Mouse (Mus musculus) adrenal gland, postnatal 36 days (tissue): ENCODE results near the gene Bach1. TPM values are rescaled to one million over a fixed set of nuclear protein-coding genes. Genes with fewer than 3 reads are reported as not detected.
A peak's percentile ranks its signal among the peaks of the same experiment; 100 is the strongest.

Experiments used
- DNase-seq, 2 experiments: peaks; one replicate each; pipeline ENCODE4 v3.0.0; 2021; ENCODE audit warnings: mixed read lengths in 1 of 2
- total RNA-seq, 2 experiments: library from RNA; stranded (reverse); gene quantifications; 2 replicates each; pipeline ENCODE4 v1.2.3; 2021

Gene Bach1
- total RNA-seq, 2 experiments from 2014 or later, result 18.6 to 31.2 TPM

GRCm38 (mm10) chr16:87741034-87741715 is 42.4 kb downstream of the Bach1 start:
- DNase-seq, result no peak

GRCm38 (mm10) chr16:87743661-87744060 is 44.9 kb downstream of the Bach1 start:
- no peak for DNase-seq

- no peak for DNase-seq
Measured at GRCm38 (mm10) chr16:87744338-87744737, 45.6 kb downstream of the Bach1 start.

- DNase-seq, result peak; percentile 49 to 57
Measured at GRCm38 (mm10) chr16:87745192-87745945, 46.6 kb downstream of the Bach1 start.

GRCm38 (mm10) chr16:87746728-87747127 is 48.0 kb downstream of the Bach1 start:
- DNase-seq, result peak; percentile 84

GRCm38 (mm10) chr16:87751243-87751642 is 52.5 kb downstream of the Bach1 start:
- no peak for DNase-seq

GRCm38 (mm10) chr16:87752482-87752881 is 53.7 kb downstream of the Bach1 start:
- DNase-seq, result peak in 1 of 2 experiments; percentile 3

GRCm38 (mm10) chr16:87754858-87755257 is 56.1 kb downstream of the Bach1 start:
- DNase-seq, result peak; percentile 80 to 84

- no peak for DNase-seq
Measured at GRCm38 (mm10) chr16:87755915-87756314, 57.2 kb downstream of the Bach1 start.

- DNase-seq, result no peak
Measured at GRCm38 (mm10) chr16:87758016-87758415, 59.3 kb downstream of the Bach1 start.

GRCm38 (mm10) chr16:87764668-87765109 is 65.9 kb downstream of the Bach1 start:
- no peak for DNase-seq

GRCm38 (mm10) chr16:87765984-87766383 is 67.2 kb downstream of the Bach1 start:
- peak; percentile 33 to 39 for DNase-seq

GRCm38 (mm10) chr16:87770576-87770975 is 71.8 kb downstream of the Bach1 start:
- DNase-seq, result no peak

- no peak for DNase-seq
Measured at GRCm38 (mm10) chr16:87771926-87772325, 73.2 kb downstream of the Bach1 start.

- DNase-seq, result peak; percentile 40 to 52
Measured at GRCm38 (mm10) chr16:87774398-87774797, 75.7 kb downstream of the Bach1 start.

- DNase-seq, result no peak
Measured at GRCm38 (mm10) chr16:87777373-87777772, 78.6 kb downstream of the Bach1 start.

GRCm38 (mm10) chr16:87781637-87782036 is 82.9 kb downstream of the Bach1 start:
- DNase-seq, result no peak

Other genes with a start within 250 kb of the Bach1 start
- gene Usp16, start 244.2 kb upstream of the Bach1 start, total RNA-seq, result 10 to 100 TPM; 78.0 to 78.3 TPM
- gene Cct8, start 203.1 kb upstream of the Bach1 start, total RNA-seq, result 100 to 1,000 TPM; 202 to 252 TPM
- gene Map3k7cl, start 145.6 kb upstream of the Bach1 start, total RNA-seq, result 1 to 10 TPM in 1 of 2 experiments, under 1 TPM in 1; 0.72 to 1.0 TPM